Mouse (Mus musculus): ENCODE data around the gene Tbx10. TPM values are rescaled to one million over a fixed set of nuclear protein-coding genes. Genes with fewer than 3 reads are reported as not detected.
A peak's percentile ranks its signal among the peaks of the same experiment; 100 is the strongest.

The Tbx10 gene
- 0.08 TPM in 1 of 2 replicates, not detected in the other for polyA plus RNA-seq (2015; fragmentation: Nextera tagmentation; extraction: Ambion mirVana)

DNA sequence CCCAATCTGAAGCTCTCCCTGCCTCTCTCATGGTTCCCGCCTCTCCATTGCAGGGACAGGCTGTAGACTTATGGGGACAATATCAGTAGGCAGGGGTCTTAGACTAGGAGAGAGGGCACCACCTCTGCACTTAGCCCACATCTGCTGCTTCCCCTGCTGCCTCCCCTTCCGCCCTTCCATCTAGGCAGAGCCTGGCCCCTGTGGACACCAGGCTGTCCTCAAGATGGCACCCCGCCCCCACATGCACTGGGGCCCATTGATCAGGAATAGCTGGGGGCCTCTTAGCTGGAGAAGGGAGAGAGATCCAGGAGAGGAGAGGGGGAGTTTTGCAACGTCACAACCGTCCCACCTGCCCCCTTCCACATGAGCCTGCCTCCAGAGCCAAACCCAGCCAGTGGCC lies at the start of gene Tbx10:
Gene Tbx10 (plus strand): TSS at position 337 of the 400 bp plus-strand sequence.
- Histone ChIP-seq H3K4me1 (no peaks in the 10 kb centered on the region), H3K27ac (replicated peaks) (no peak within 1 kb of the TSS), H3K36me3 (no peaks in the 10 kb centered on the region), H3K9me3 (replicated peaks) (no peaks in the 10 kb centered on the region), H3K4me2 (no peak within 1 kb of the TSS), H3K4me3 (replicated peaks) (no peak within 1 kb of the TSS), H3K9ac (replicated peaks) (no peak within 1 kb of the TSS), H3K27me3 (replicated peaks) (no peaks in the 10 kb centered on the region)
- WGBS = 62% methylated on average over 5 of the region's 5 CpGs
- ATAC-seq (ENCODE audit: low FRiP score) = no peak

DNA sequence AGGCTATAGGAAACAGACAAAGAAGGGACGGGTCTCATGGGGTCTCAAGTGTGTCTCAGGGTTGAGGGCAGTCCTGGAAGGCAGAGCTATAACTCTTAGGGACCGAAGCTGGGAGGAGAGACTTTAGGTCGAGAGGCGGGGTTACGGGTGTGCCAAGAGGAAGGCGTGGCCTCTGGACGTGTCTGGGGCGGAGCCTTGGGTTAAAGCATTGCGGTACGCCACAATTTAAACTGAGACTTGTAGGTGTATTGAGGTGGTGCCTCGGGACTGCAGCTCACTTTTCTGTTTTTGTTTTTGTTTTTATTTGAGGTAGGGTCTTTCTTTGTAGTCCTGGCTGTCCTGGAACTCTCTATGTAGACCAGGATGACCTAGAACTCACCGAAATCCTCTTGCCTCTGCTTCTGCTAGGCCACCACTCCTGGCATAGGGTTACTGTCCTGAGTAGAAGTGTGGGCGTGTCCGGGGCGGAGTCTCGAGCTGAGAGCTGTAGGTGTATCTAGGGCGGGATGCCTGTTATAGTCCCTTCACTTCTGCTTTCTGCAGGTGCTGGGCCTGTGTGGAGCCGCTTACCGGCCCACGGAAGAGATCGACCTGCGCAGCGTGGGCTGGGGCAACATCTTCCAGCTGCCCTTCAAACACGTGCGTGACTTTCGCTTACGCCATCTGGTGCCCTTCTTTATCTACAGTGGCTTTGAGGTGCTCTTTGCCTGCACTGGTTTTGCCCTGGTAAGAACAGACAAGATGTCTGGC lies 49.4 kb upstream of the Tbx10 start:
- WGBS = 23% methylated on average over 27 of the region's 27 CpGs
- no peak for ATAC-seq (ENCODE audit: low FRiP score)
- no peaks in the 10 kb centered on the region for H3K9me3 ChIP-seq (replicated peaks)
- no peak overlapping the region for H3K9ac ChIP-seq (replicated peaks)
- peak overlapping the region; percentile 26; the same call in 1 of the 2 replicates for H3K4me2 ChIP-seq
- peaks cover 11% of the 10 kb centered on the region; the same call in 1 of the 2 replicates for H3K27me3 ChIP-seq (replicated peaks)
- no peak overlapping the region for H3K4me3 ChIP-seq (replicated peaks)
- H3K27ac ChIP-seq (replicated peaks) = no peak overlapping the region
- H3K36me3 ChIP-seq = no peaks in the 10 kb centered on the region
- H3K4me1 ChIP-seq = no peaks in the 10 kb centered on the region

DNA sequence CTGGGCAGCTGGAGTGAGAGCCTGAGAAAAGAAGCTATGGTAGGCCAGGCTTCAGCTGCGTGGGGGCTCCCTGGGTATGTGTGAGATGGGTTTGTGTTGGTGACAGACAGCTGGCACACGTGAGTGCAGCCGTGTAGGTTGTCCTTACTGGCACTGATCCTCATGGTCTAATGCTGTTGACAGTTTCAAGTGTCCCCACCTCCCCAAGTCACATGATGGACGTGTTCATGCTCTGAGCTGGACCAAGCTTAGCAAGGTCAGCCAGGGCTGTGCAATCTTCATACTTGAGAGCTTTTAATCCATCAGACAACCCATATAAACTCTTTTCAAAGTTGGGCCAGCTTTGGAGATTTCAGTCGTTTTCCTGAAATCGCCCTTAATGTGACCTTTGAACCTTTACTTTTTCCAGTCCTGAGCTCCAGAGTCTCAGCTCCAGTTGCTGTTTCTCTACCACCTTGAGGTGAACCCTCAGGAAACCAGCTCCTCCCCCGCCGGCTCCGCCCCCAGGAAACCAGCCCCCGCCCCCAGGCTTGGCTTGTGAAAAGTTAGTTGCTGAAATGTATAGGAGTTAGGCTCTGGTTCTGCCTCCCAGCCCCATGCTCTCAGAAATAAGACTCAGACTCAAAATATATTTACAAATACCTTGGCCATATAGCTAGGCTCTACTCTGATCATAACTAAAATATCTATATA lies 46.5 kb upstream of the Tbx10 start:
- no peak overlapping the region for H3K4me2 ChIP-seq
- H3K27me3 ChIP-seq (replicated peaks) = peaks cover 11% of the 10 kb centered on the region; the same call in 1 of the 2 replicates
- H3K36me3 ChIP-seq = no peaks in the 10 kb centered on the region
- H3K27ac ChIP-seq (replicated peaks) = no peak overlapping the region
- H3K4me1 ChIP-seq = no peaks in the 10 kb centered on the region
- 39% methylated on average over 10 of the region's 10 CpGs for WGBS
- no peak for ATAC-seq (ENCODE audit: low FRiP score)
- H3K4me3 ChIP-seq (replicated peaks) = no peak overlapping the region
- no peaks in the 10 kb centered on the region for H3K9me3 ChIP-seq (replicated peaks)
- H3K9ac ChIP-seq (replicated peaks) = no peak overlapping the region

DNA sequence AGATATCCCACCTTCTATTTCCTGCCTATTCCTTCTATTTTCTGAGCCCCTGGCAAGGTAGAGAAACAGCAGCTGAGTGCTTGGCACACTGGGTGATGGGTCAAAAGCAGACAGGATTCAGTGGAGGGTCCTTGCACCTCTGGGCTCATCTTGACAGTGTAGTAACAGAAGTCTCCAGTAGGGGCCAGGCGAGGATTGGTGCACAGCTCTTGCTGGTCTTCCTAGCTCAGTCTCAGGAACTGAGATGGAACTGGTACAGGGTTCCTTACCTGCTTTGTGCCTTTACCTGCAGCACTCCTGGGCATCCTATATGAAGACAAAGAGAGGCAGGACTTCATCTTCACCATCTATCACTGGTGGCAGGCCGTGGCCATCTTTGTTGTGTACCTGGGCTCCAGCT lies 45.8 kb upstream of the Tbx10 start:
- no peaks in the 10 kb centered on the region for H3K36me3 ChIP-seq
- peak; percentile 63 for ATAC-seq (ENCODE audit: low FRiP score)
- no peak overlapping the region for H3K9ac ChIP-seq (replicated peaks)
- H3K4me2 ChIP-seq = no peak overlapping the region
- no peak overlapping the region for H3K27ac ChIP-seq (replicated peaks)
- H3K4me3 ChIP-seq (replicated peaks) = no peak overlapping the region
- peaks cover 11% of the 10 kb centered on the region; the same call in 1 of the 2 replicates for H3K27me3 ChIP-seq (replicated peaks)
- 19% methylated on average over 2 of the region's 2 CpGs for WGBS
- no peaks in the 10 kb centered on the region for H3K4me1 ChIP-seq
- no peaks in the 10 kb centered on the region for H3K9me3 ChIP-seq (replicated peaks)

DNA sequence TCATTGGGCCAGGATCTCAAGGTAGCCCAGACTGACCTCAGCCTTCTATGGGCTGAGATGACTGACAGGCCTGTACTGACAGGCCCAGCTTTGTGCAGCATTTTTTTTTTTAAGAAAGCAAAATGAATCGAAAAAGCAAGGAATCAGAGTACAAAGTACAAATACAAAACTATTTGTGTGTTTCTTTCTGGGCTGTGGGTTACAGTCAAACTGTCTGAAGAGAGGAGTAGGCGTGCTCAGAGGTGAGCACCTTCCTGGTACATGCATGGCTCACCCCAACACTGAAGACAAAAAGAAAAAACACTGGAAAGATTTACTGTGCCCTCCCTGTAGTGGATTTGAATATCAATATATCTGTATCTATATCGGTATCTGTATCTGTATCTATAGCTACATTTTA lies 44.7 kb upstream of the Tbx10 start:
- 84% methylated on average over 3 of the region's 3 CpGs for WGBS
- Histone ChIP-seq H3K27ac (replicated peaks) (no peak overlapping the region), H3K9me3 (replicated peaks) (no peaks in the 10 kb centered on the region), H3K4me3 (replicated peaks) (no peak overlapping the region), H3K36me3 (no peaks in the 10 kb centered on the region), H3K27me3 (replicated peaks) (peaks cover 11% of the 10 kb centered on the region; the same call in 1 of the 2 replicates), H3K9ac (replicated peaks) (no peak overlapping the region), H3K4me1 (no peaks in the 10 kb centered on the region), H3K4me2 (no peak overlapping the region)
- ATAC-seq (ENCODE audit: low FRiP score) = no peak

DNA sequence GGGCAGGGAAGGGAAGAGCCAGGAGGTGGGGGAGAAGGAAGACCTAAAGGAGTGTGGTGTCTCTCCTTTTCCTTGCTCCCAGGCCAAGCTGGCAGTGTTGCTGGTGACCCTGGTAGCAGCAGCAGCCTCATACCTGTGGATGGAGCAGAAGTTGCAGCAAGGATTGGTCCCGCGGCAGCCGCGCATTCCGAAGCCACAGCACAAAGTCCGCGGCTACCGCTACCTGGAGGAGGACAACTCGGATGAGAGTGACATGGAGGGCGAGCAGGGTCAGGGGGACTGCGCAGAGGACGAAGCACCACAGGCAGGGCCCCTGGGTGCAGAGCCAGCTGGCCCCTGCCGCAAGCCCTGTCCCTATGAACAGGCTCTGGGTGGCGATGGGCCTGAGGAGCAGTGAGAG lies 44.0 kb upstream of the Tbx10 start:
- 69% methylated on average over 14 of the region's 14 CpGs for WGBS
- Histone ChIP-seq H3K9me3 (replicated peaks) (no peaks in the 10 kb centered on the region), H3K4me1 (no peaks in the 10 kb centered on the region), H3K36me3 (no peaks in the 10 kb centered on the region), H3K4me2 (no peak overlapping the region), H3K27ac (replicated peaks) (no peak overlapping the region), H3K27me3 (replicated peaks) (peaks cover 7% of the 10 kb centered on the region; the same call in 1 of the 2 replicates), H3K4me3 (replicated peaks) (no peak overlapping the region), H3K9ac (replicated peaks) (no peak overlapping the region)
- ATAC-seq (ENCODE audit: low FRiP score) = no peak

DNA sequence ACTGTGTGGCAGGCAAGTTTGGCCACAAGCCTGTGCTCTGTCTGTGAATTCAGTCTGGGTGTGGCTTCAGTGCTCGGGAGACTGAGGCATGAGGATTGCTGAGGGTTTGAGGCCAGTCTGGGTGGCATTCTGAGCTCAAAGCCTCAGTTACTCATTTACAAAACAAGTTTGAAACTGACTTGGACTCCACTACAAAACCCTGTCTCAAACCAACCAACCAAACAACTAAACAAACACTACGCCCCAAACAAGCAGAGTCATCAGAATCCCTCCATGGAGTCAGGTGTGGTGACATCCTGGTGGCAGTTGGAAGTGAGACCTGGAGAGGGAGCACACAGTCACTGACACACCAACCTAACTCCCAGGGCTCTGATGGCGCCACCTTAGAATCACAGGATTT lies 42.2 kb upstream of the Tbx10 start:
- Histone ChIP-seq H3K9me3 (replicated peaks) (no peaks in the 10 kb centered on the region), H3K27ac (replicated peaks) (no peak overlapping the region), H3K4me2 (no peak overlapping the region), H3K36me3 (no peaks in the 10 kb centered on the region), H3K27me3 (replicated peaks) (no peaks in the 10 kb centered on the region), H3K9ac (replicated peaks) (no peak overlapping the region), H3K4me3 (replicated peaks) (no peak overlapping the region), H3K4me1 (no peaks in the 10 kb centered on the region)
- ATAC-seq (ENCODE audit: low FRiP score) = no peak
- WGBS = 81% methylated on average over 3 of the region's 3 CpGs

DNA sequence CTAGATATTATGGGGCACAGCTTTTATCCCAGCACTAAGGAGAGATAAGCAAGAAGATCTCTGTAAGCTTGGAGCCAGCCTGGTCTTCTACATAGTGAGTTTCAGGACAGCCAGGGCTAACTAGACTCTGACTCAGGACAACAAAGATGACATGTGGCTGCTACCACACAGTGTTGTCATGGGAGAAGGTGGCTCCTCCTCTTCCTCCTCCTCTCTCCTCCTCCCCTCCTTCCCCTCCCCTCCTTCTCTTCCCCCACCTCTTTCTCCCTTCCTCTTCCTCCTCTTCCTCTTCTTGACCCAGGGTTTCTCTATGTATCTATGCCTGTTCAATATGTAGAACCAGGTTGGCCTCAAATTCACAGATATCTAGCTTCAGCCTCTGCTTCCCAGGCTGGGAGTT lies 41.1 kb upstream of the Tbx10 start:
- Histone ChIP-seq H3K4me3 (replicated peaks) (no peak overlapping the region), H3K9me3 (replicated peaks) (no peaks in the 10 kb centered on the region), H3K4me1 (no peaks in the 10 kb centered on the region), H3K4me2 (no peak overlapping the region), H3K9ac (replicated peaks) (no peak overlapping the region), H3K27ac (replicated peaks) (no peak overlapping the region), H3K36me3 (no peaks in the 10 kb centered on the region), H3K27me3 (replicated peaks) (no peaks in the 10 kb centered on the region)
- no peak for ATAC-seq (ENCODE audit: low FRiP score)

DNA sequence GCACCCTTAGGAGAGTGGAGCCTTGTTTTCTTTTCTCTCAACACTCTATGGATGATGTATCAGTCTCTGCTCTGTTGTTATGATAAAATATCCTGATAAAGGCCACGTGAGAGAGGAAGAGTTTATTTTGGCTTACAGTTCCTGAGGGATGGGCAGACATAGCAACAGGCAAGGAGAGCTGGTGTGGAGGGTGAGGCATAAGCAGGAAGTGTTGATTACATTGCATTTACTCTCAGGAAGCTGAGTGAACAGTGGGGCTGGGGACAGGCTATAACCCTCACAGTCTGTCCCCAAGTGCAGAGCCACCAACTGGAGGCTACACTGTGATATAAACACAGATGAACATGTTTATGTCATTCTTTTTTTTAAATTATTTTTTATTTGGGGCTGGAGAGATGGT lies 40.5 kb upstream of the Tbx10 start:
- whole genome bisulfite sequencing = 60% methylated on average over 1 of the region's 1 CpGs
- Histone ChIP-seq H3K36me3 (no peaks in the 10 kb centered on the region), H3K9me3 (replicated peaks) (no peaks in the 10 kb centered on the region), H3K27ac (replicated peaks) (no peak overlapping the region), H3K9ac (replicated peaks) (no peak overlapping the region), H3K27me3 (replicated peaks) (no peaks in the 10 kb centered on the region), H3K4me3 (replicated peaks) (no peak overlapping the region), H3K4me1 (no peaks in the 10 kb centered on the region), H3K4me2 (no peak overlapping the region)
- no peak for ATAC-seq (ENCODE audit: low FRiP score)

DNA sequence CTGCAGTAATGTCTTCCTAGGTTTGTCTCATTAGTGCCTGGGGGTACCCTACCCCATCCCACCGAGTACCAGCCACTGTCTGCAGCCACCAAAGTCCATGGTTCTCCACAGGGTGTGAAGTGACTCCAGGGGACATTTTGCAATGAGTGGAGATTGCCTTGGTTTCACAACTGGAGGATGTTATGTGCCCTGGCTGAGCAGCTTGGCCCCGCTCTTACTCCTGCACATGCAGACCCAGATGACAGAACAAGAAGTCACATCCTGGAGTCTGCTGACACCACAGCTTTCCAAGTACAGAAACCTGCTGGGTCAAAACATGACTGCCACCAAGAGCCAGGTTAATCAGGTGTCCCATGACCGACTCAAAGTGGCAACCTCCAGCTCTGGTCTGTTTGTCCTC lies 37.5 kb upstream of the Tbx10 start:
- H3K9ac ChIP-seq (replicated peaks) = no peak overlapping the region
- 89% methylated on average over 3 of the region's 3 CpGs for WGBS
- no peaks in the 10 kb centered on the region for H3K9me3 ChIP-seq (replicated peaks)
- H3K36me3 ChIP-seq = no peaks in the 10 kb centered on the region
- no peaks in the 10 kb centered on the region for H3K4me1 ChIP-seq
- no peak overlapping the region for H3K4me2 ChIP-seq
- H3K27ac ChIP-seq (replicated peaks) = no peak overlapping the region
- H3K4me3 ChIP-seq (replicated peaks) = no peak overlapping the region
- no peak for ATAC-seq (ENCODE audit: low FRiP score)
- H3K27me3 ChIP-seq (replicated peaks) = no peaks in the 10 kb centered on the region

DNA sequence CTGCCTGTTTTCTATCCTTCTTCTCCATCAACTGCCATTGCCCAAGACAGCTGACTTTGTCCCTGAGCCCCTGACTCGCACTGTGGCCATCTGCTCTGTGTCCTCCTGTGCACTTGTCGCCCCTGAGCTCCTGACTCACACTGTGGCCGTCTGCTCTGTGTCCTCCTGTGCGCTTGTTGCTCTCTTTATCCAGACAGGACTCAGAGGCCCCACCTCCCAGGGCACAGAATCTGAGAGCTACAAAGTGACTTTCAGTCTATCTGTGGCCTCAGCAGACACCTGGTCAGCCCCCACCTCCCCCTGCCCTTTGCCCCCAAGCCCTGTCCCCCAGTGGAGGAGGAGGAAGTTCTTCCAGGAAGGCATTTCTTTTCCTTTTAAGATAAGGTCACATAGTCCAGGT lies 36.7 kb upstream of the Tbx10 start:
- Histone ChIP-seq H3K4me2 (no peak overlapping the region), H3K9me3 (replicated peaks) (no peaks in the 10 kb centered on the region), H3K36me3 (no peaks in the 10 kb centered on the region), H3K27ac (replicated peaks) (no peak overlapping the region), H3K27me3 (replicated peaks) (no peaks in the 10 kb centered on the region), H3K4me3 (replicated peaks) (no peak overlapping the region), H3K9ac (replicated peaks) (no peak overlapping the region), H3K4me1 (no peaks in the 10 kb centered on the region)
- WGBS = 64% methylated on average over 4 of the region's 4 CpGs
- no peak for ATAC-seq (ENCODE audit: low FRiP score)

Data from neural tube, embryonic 15.5 days (tissue).